Mouse (Mus musculus): ENCODE data around the gene Slc38a10. TPM values are rescaled to one million over a fixed set of nuclear protein-coding genes. Genes with fewer than 3 reads are reported as not detected.

Slc38a10 gene
- polyA plus RNA-seq (2012; rRNA removed): 122 and 134 TPM in 2 replicates

DNA sequence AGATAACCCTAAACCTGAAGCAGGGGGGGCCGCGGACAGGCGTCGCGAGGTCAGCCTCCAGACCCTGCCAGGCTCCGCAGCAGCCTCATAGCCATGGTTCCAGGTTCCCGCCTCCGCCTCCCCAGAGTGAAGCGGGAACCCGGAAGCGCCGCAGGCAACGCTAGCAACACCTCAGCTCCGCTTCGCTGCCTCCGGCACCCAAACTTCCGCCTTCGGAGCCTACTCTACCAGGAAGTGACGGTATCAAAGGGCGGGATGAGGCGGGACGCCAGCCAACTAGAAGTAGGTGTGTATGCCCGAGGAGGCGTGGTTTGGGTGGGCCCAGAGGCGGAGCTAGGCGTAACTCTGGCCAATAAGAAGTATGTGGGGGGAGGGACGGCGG is at the start of gene Slc38a10:
Gene Slc38a10, minus strand, starts transcription at position 234 of the 382 bp plus-strand sequence.
- TF ChIP-seq CTCF (IDR thresholded peaks at IDR 0.05; ENCODE audit: borderline replicate concordance, extremely low read depth, insufficient read depth, insufficient read length): no peak
- peak; percentile 68; the same call in 1 of the 2 replicates for TF ChIP-seq POLR2A (IDR thresholded peaks at IDR 0.05; ENCODE audit: borderline replicate concordance, extremely low read depth, insufficient read depth, insufficient read length, poor library complexity, severe bottlenecking)
- peak; percentile 100 for DNase-seq (ENCODE audit: low read depth)

DNA sequence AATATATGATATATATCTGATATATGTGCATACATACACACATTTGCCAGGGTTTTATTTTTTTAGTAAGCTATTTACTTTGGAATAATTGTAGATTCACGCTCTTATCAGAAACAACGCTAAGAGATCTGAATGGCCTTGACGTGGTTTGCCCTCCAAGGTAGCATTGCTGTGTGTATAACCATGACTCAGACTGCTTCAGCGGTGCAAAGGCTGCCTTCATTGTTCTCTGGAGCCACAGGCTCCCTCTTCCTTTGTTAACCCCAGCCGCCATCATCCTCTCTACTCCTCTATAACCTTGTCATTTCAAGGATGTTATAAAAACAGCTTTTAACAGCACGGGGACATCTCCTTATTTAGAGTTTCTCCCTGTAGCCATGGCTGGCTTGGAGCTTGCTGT is 49.5 kb upstream of the Slc38a10 start:
- DNase-seq (ENCODE audit: low read depth): no peak
- no peak for TF ChIP-seq POLR2A (IDR thresholded peaks at IDR 0.05; ENCODE audit: borderline replicate concordance, extremely low read depth, insufficient read depth, insufficient read length, poor library complexity, severe bottlenecking)
- no peak for TF ChIP-seq CTCF (IDR thresholded peaks at IDR 0.05; ENCODE audit: borderline replicate concordance, extremely low read depth, insufficient read depth, insufficient read length)

DNA sequence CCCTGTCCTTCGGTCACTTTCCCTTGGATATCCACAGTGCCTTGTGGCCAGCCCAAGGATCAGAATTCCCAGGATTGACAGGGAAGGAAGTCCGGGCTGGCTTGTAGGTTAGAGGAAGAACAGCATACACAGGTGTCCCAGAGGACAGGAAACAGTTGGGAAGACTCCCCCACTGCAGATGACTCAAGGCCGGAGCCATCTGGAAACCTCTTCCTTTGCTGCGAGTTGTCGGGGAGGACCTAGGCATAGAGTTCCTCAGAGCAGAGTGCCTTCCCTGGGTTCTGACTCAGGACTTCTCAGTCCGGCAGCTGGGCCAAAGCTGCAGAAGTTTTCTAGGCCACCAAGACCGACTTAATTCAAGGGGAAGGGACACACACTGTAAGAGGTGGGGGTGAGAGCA is 48.6 kb upstream of the Slc38a10 start:
- DNase-seq (ENCODE audit: low read depth): no peak
- TF ChIP-seq POLR2A (IDR thresholded peaks at IDR 0.05; ENCODE audit: borderline replicate concordance, extremely low read depth, insufficient read depth, insufficient read length, poor library complexity, severe bottlenecking): no peak
- no peak for TF ChIP-seq CTCF (IDR thresholded peaks at IDR 0.05; ENCODE audit: borderline replicate concordance, extremely low read depth, insufficient read depth, insufficient read length)

DNA sequence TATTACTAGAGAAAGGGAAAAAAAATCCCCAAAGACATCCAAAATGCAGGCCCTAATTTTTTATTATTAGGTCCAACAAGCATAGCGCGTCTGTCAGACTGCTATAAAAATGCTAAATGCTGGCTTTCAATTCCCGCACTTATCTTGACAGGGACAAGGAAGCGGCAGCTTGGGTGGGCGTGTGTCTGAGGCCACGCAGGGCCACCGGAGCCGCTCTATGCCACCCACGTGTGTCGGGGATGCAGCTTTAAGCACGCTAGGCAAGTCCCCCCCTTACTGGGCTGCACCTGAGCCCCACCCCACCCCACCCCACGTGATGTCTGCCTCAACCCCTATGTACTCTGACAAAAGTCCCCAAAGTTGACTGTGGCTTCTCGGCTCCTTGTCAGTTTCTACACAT is 47.7 kb upstream of the Slc38a10 start:
- TF ChIP-seq POLR2A (IDR thresholded peaks at IDR 0.05; ENCODE audit: borderline replicate concordance, extremely low read depth, insufficient read depth, insufficient read length, poor library complexity, severe bottlenecking) (no peak), CTCF (IDR thresholded peaks at IDR 0.05; ENCODE audit: borderline replicate concordance, extremely low read depth, insufficient read depth, insufficient read length) (no peak)
- DNase-seq (ENCODE audit: low read depth): peak; percentile 42

GRCm38 (mm10) chr11:120190526-120191412 is 39.6 kb upstream of the Slc38a10 start:
- TF ChIP-seq POLR2A (IDR thresholded peaks at IDR 0.05; ENCODE audit: borderline replicate concordance, extremely low read depth, insufficient read depth, insufficient read length, poor library complexity, severe bottlenecking): no peak

DNA sequence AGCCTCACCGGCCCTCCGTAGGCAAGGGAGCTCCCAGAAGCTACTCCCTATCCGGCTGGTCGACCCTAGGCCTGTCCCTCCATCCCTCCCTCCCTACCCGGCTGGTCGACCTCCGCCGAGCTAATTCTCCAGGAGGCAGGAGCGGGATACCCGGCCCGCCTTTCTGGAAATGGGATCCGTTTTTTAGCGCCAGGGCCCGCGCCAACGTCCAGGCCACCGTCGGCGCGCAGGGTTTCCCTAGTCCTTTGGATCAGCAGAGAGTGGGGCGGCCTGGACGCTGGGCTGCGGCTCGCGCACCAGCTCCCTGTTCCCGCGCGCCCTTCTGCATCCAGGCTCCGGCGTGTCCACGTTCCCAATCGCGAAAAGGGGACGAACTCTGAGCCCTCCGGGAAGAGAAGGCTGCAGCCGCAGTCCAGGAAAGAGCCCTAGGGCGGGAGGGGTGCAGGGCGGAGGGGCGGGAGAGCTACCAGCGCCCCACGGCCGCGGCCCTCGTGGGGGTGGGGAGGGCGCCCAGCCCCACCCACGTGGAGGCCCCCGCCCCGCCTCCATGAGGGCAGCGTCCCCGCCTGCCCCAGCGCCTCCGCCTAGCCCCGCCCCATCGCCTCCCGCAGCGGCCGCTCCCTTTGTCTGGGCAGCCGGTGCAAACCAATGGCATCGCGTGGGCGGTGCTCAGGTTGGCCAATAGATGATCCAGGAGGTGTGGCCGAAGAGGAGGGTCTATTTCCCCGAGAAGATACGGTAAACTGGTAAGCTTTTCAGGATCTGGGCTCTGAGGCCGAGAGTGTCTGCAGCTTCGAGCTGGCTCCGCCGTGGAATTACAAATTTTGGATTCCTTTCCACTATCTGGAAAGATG is 38.5 kb upstream of the Slc38a10 start:
- peak; percentile 48; the same call in 1 of the 2 replicates for TF ChIP-seq POLR2A (IDR thresholded peaks at IDR 0.05; ENCODE audit: borderline replicate concordance, extremely low read depth, insufficient read depth, insufficient read length, poor library complexity, severe bottlenecking)
- no peak for TF ChIP-seq CTCF (IDR thresholded peaks at IDR 0.05; ENCODE audit: borderline replicate concordance, extremely low read depth, insufficient read depth, insufficient read length)
- DNase-seq (ENCODE audit: low read depth): peak; percentile 100

More at GRCm38 (mm10) chr11:120190526-120191412, 39.6 kb upstream of the Slc38a10 start:
- no peak for DNase-seq (ENCODE audit: low read depth)

DNA sequence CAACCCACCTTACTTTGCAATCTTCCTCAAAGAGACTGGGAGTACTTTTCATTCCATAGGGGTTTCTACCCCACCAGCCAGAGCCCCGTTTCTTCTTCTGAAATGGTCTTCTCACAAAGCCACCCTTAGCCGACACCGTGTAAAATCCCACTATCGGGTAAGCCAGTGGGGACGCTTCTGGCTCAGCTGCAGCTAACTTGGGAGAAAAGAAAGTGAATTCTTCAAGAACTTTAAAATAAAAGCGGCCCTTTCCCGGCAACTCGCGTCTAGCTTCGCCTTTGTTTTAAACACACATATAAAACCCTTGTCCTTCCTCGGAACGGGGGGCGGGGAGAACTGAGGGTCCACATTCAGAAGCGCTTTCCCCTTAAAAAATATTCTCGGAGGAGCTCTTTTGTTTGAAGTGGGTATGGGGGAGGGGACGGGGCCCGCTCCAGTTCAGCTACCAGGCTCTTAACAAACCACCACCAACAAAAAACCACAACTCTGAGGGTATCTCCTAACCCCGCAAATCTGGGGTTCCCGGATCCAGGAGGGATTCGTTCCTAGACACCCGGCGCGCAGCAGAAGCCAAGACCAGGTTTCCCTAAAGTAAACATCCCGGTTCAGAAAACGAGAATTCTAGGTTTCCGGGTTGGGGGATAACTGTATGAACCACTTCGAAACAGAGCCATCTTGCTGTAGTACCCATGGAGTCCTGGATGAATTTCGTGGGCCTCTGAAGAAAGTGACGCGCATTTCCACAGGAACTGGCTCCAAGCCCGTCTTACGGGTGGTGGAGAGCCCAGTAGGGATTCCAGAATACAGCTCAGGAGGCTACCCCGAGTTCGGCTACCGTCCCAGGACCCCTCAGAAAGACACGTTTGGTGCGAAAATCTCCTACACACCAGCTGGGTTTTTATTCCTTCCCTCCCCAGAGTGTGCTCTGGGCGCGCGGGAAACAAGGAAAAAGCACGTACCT is 37.6 kb upstream of the Slc38a10 start:
- peak; percentile 87 for DNase-seq (ENCODE audit: low read depth)
- TF ChIP-seq CTCF (IDR thresholded peaks at IDR 0.05; ENCODE audit: borderline replicate concordance, extremely low read depth, insufficient read depth, insufficient read length): no peak
- no peak for TF ChIP-seq POLR2A (IDR thresholded peaks at IDR 0.05; ENCODE audit: borderline replicate concordance, extremely low read depth, insufficient read depth, insufficient read length, poor library complexity, severe bottlenecking)

- no peak for TF ChIP-seq POLR2A (IDR thresholded peaks at IDR 0.05; ENCODE audit: borderline replicate concordance, extremely low read depth, insufficient read depth, insufficient read length, poor library complexity, severe bottlenecking)
- TF ChIP-seq CTCF (IDR thresholded peaks at IDR 0.05; ENCODE audit: borderline replicate concordance, extremely low read depth, insufficient read depth, insufficient read length): no peak
- DNase-seq (ENCODE audit: low read depth): peak; percentile 55
These were observed 36.9 kb upstream of the Slc38a10 start for GRCm38 (mm10) chr11:120188102-120188480.

- DNase-seq (ENCODE audit: low read depth): peak; percentile 49
- TF ChIP-seq POLR2A (IDR thresholded peaks at IDR 0.05; ENCODE audit: borderline replicate concordance, extremely low read depth, insufficient read depth, insufficient read length, poor library complexity, severe bottlenecking) (no peak), CTCF (IDR thresholded peaks at IDR 0.05; ENCODE audit: borderline replicate concordance, extremely low read depth, insufficient read depth, insufficient read length) (no peak)
These were observed 36.3 kb upstream of the Slc38a10 start for GRCm38 (mm10) chr11:120187236-120188101.

DNA sequence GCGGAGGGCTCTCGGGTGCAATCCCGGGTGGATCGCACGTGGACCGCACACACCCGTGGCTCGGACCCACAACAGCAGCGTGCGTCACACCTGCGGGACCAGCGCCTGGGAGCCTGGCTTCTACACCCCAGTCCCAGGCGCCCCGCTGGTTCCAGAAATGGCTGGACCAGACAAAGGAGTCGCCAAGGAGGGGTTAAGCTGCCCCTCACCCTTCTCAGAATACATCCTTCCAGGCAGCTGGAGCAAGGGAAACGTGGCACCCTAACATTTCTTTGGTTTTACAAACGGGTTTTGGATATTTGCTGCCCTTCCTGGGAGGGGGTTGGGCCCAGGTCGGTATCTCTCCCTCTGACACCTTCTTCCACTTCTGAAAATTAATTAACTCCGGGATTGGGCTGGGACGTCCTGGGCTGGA is 35.7 kb upstream of the Slc38a10 start:
- peak; percentile 69 for DNase-seq (ENCODE audit: low read depth)
- TF ChIP-seq CTCF (IDR thresholded peaks at IDR 0.05; ENCODE audit: borderline replicate concordance, extremely low read depth, insufficient read depth, insufficient read length): no peak
- TF ChIP-seq POLR2A (IDR thresholded peaks at IDR 0.05; ENCODE audit: borderline replicate concordance, extremely low read depth, insufficient read depth, insufficient read length, poor library complexity, severe bottlenecking): no peak
